Mouse (Mus musculus): Measurements from ENCODE around the gene Stk38. TPM values are rescaled to one million over a fixed set of nuclear protein-coding genes. Genes with fewer than 3 reads are reported as not detected.

Gene Stk38
- polyA plus RNA-seq, 1 experiment: 111 TPM

DNA sequence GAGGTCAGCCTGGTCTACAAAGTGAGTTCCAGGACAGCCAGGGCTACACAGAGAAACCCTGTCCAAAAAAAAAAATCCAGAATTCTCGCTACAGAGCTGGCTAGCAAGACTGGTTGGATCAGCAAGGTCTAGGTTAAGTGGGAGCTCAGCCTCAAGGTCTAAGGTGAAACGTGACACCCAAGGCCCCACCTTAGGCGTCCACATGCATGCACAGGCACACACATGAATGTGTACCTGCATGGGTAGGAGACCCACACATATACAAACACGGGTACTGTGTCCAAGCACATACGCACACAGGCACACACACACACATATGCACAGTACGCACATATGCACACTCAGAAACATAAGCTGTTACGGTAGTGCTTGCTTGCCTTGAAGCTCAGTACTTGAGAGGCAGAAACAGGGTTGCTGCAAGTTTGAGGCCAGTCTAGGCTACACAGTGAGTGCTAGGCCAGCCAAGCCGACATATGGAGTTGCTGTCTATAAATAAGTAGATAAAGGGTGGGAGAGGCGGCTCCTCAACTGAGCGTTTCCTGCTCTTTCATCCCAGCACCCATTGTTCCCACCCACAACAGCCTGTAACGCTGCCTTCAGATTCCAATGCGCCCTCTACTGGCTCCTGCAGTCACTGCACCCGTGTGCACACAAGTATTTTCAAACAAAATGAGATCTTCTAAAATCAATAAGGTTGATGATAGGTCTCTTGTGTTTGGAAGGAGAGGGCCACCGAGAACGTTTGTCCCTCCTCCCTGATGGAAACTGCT is 80.7 kb downstream of the Stk38 start:
- Histone ChIP-seq H3K4me1 (ENCODE audit: control insufficient read depth, insufficient read depth, low read length) (peaks cover 3% of the 10 kb centered on the region), H3K4me3 (replicated peaks; ENCODE audit: extremely low read depth, low read depth, low read length) (no peak overlapping the region)
- 40% methylated on average over 15 of the region's 15 CpGs for WGBS
- peak; percentile 51 for DNase-seq
- TF ChIP-seq CTCF (IDR thresholded peaks at IDR 0.05; ENCODE audit: insufficient read depth, low read length) (peak; percentile 81), POLR2A (IDR thresholded peaks at IDR 0.05; ENCODE audit: borderline replicate concordance, extremely low read depth, low read depth, low read length) (no peak)

DNA sequence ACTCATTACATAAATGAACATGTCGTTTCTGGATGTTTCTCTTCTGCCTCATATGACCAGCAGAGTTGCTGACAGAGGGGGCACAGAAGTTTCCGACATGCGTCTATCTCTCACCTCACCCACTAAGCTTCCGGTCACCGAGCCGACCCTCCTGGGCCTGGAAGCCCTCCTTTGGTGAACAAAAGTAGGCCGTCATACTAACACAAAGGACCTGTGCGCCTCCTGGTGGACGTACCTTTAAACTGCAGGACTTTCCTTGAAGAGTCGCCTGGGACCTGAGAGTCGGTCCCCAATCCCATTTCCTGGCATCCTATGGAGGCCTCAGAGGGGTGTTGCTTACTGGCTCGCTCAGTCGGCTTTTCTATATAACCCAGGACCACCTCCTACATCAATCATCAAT is 81.4 kb downstream of the Stk38 start:
- Histone ChIP-seq H3K4me3 (replicated peaks; ENCODE audit: extremely low read depth, low read depth, low read length) (no peak overlapping the region), H3K4me1 (ENCODE audit: control insufficient read depth, insufficient read depth, low read length) (peaks cover 3% of the 10 kb centered on the region)
- DNase-seq: peak; percentile 77
- peak; percentile 78 for TF ChIP-seq CTCF (IDR thresholded peaks at IDR 0.05; ENCODE audit: insufficient read depth, low read length)
- TF ChIP-seq POLR2A (IDR thresholded peaks at IDR 0.05; ENCODE audit: borderline replicate concordance, extremely low read depth, low read depth, low read length): no peak
- WGBS: 8% methylated on average over 13 of the region's 13 CpGs

DNA sequence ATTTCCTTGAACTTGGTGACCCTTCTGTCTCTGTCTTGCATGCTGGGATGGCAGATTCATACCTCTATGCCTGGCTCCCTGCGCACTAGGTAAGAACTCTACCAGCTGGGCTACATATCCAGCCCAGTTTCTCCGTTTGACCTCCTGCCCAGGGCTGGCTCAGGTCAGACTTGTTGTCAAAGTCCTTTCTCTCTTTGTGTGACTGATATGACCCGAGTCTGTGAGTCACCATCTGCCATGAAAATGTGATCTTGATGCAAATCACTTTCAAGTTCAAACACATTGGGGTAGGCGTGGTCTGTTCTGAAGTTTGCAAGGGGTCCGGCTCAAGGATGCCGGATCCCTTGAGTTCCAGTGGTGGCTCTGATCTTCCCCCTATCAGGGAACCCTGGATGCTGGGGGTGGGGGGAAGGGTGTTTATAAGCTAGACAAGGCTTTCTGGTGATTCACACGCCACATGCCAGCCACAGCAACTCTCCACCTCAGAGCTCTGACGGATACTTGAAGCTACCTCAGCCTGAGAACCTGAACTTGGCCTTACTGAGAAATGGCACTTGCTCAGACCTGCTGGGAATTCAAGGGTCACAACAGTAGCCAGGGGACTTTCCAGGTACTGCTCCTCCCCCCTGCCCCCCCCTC is 82.7 kb downstream of the Stk38 start:
- no peak for DNase-seq
- 86% methylated on average over 8 of the region's 8 CpGs for WGBS
- peaks cover 1% of the 10 kb centered on the region for H3K4me1 ChIP-seq (ENCODE audit: control insufficient read depth, insufficient read depth, low read length)
- no peak overlapping the region for H3K4me3 ChIP-seq (replicated peaks; ENCODE audit: extremely low read depth, low read depth, low read length)
- TF ChIP-seq POLR2A (IDR thresholded peaks at IDR 0.05; ENCODE audit: borderline replicate concordance, extremely low read depth, low read depth, low read length) (no peak), CTCF (IDR thresholded peaks at IDR 0.05; ENCODE audit: insufficient read depth, low read length) (no peak)

DNA sequence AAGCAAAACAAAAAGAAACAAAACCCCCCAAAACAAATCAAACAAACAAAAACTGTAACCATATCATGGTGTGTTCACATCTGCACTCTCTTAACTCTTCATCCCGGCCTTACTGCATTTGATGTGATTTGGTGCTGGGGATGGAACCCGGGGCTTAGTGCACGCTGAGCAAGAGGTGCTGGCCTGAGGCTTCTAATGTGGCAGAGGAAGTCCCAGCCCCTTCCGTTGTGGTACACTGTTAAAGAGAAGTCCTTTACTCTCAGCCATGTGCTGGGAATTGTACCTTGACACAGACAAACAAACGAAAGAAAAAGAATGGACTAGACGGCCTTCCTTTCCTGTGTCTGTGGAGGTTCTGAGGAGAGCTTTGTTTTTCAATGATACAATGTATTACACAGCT is 85.7 kb downstream of the Stk38 start:
- DNase-seq: no peak
- no peaks in the 10 kb centered on the region for H3K4me1 ChIP-seq (ENCODE audit: control insufficient read depth, insufficient read depth, low read length)
- 37% methylated on average over 6 of the region's 6 CpGs for WGBS
- no peak overlapping the region for H3K4me3 ChIP-seq (replicated peaks; ENCODE audit: extremely low read depth, low read depth, low read length)
- TF ChIP-seq CTCF (IDR thresholded peaks at IDR 0.05; ENCODE audit: insufficient read depth, low read length): no peak
- TF ChIP-seq POLR2A (IDR thresholded peaks at IDR 0.05; ENCODE audit: borderline replicate concordance, extremely low read depth, low read depth, low read length): no peak

DNA sequence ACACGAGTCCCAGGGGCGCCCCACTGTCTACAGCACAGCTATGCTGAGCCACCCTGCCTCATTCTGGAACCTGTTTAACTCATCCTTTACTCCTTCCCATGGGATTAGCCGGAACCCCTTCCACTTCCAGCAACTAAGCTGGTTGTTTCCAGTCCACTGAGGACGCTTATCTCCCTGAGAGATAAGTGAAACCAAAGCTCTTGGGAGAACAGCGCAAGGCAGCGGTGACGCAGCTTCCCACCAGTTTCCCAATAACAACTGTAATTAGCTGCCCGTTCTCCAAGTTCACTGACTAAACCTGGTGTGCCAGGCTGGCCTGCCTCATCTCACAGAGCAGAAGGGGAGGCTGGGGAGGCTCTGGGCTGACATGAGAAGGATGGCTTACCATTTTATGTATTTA is 86.7 kb downstream of the Stk38 start:
- WGBS: 71% methylated on average over 8 of the region's 8 CpGs
- Histone ChIP-seq H3K4me3 (replicated peaks; ENCODE audit: extremely low read depth, low read depth, low read length) (no peak overlapping the region), H3K4me1 (ENCODE audit: control insufficient read depth, insufficient read depth, low read length) (no peaks in the 10 kb centered on the region)
- no peak for DNase-seq
- no peak for TF ChIP-seq CTCF (IDR thresholded peaks at IDR 0.05; ENCODE audit: insufficient read depth, low read length)
- no peak for TF ChIP-seq POLR2A (IDR thresholded peaks at IDR 0.05; ENCODE audit: borderline replicate concordance, extremely low read depth, low read depth, low read length)

Other genes starting within 250 kb of the Stk38 start
- 13.8 and 19.4 TPM in 2 replicates for gene Mapk13, start 238.7 kb downstream of the Stk38 start, polyA plus RNA-seq (2012; rRNA removed)
- gene Brpf3, start 206.9 kb downstream of the Stk38 start, polyA plus RNA-seq (2012; rRNA removed): 24.7 and 26.3 TPM in 2 replicates
- gene Pnpla1, start 149.6 kb downstream of the Stk38 start, polyA plus RNA-seq (2012; rRNA removed): 0.12 and 3.9 TPM in 2 replicates
- 0.05 and 0.14 TPM in 2 replicates for gene 4930539E08Rik, start 92.7 kb downstream of the Stk38 start, polyA plus RNA-seq (2012; rRNA removed)
- 0.15 and 0.19 TPM in 2 replicates for gene Pxt1, start 64.2 kb downstream of the Stk38 start, polyA plus RNA-seq (2012; rRNA removed)
- gene Kctd20, start 56.0 kb downstream of the Stk38 start, polyA plus RNA-seq (2012; rRNA removed): 37.5 and 59.5 TPM in 2 replicates
- gene Srsf3, start 24.6 kb upstream of the Stk38 start, polyA plus RNA-seq (2012; rRNA removed): 159 and 168 TPM in 2 replicates
- 70.3 and 91.5 TPM in 2 replicates for gene Cdkn1a, start 83.0 kb upstream of the Stk38 start, polyA plus RNA-seq (2012; rRNA removed)
- gene Rab44, start 106.2 kb upstream of the Stk38 start, polyA plus RNA-seq (2012; rRNA removed): 13.0 and 15.7 TPM in 2 replicates
- gene Cpne5, start 230.2 kb upstream of the Stk38 start, polyA plus RNA-seq (2012; rRNA removed): 13.6 and 15.7 TPM in 2 replicates